Comparison of ENCODE assay signal across 22 mouse cellular contexts in genomic region chr14:47799564-47799963, GRCm38 (mm10).
DNase-seq lines count a peak whose midpoint lies in the region; ATAC-seq and TF ChIP-seq lines count a peak whose summit lies in the region.
"Had no signal": no experiment of that assay in that cellular context is flagged by ENCODE, and none has a peak within 500 bp of the region (broad histone marks: within the 10 kb centered on the region; RNA-seq: fewer than 3 reads in every experiment).

No protein-coding gene starts in this region.

- no peak for TF ChIP-seq CTCF in heart, adult 2 months (IDR thresholded peaks at IDR 0.05)

- no peaks in the 10 kb centered on the region for H3K36me3 ChIP-seq in forebrain, embryonic 14.5 days (ENCODE audit: control insufficient read depth, insufficient read depth, low read length)
- no peaks in the 10 kb centered on the region for H3K36me3 ChIP-seq in heart, adult 2 months (ENCODE audit: control insufficient read depth, insufficient read depth, low read length)
- H3K36me3 ChIP-seq: embryonic facial prominence, embryonic 15.5 days; heart, embryonic 10.5 days; neural tube, embryonic 15.5 days had no signal

- H3K9me3 ChIP-seq in forebrain, embryonic 14.5 days (replicated peaks; ENCODE audit: control insufficient read depth, low read length) = no peaks in the 10 kb centered on the region
- H3K9me3 ChIP-seq: embryonic facial prominence, embryonic 15.5 days; heart, embryonic 10.5 days; neural tube, embryonic 15.5 days had no signal

- no peak for TF ChIP-seq POLR2A in heart, adult 2 months (IDR thresholded peaks at IDR 0.05; ENCODE audit: insufficient read depth, low read depth, low read length)

- 63% methylated on average over 2 of the region's 2 CpGs for WGBS in forebrain, embryonic 14.5 days
- WGBS in heart, adult 2 months = 58% methylated on average over 2 of the region's 2 CpGs

- no peaks in the 10 kb centered on the region for H3K27me3 ChIP-seq in forebrain, embryonic 14.5 days (replicated peaks; ENCODE audit: control insufficient read depth, insufficient read depth, low read length)
- H3K27me3 ChIP-seq in heart, adult 2 months (ENCODE audit: control insufficient read depth, insufficient read depth, low read length) = no peaks in the 10 kb centered on the region
- H3K27me3 ChIP-seq: embryonic facial prominence, embryonic 15.5 days; neural tube, embryonic 15.5 days; Patski had no signal

- no peak overlapping the region for H3K27ac ChIP-seq in forebrain, embryonic 14.5 days (ENCODE audit: low read depth, low read length)
- H3K27ac ChIP-seq in heart, adult 2 months = no peak overlapping the region
- H3K27ac ChIP-seq: embryonic facial prominence, embryonic 15.5 days; heart, embryonic 10.5 days; hindbrain, embryonic 14.5 days; kidney, postnatal 0 days; neural tube, embryonic 15.5 days had no signal

- H3K79me2 ChIP-seq in heart, adult 2 months (replicated peaks; ENCODE audit: control insufficient read depth, insufficient read depth, low read length) = no peaks in the 10 kb centered on the region

- H3K4me1 ChIP-seq in forebrain, embryonic 14.5 days (ENCODE audit: control insufficient read depth, insufficient read depth, low read length) = 0 out of 2 replicates have a peak, but pooled peaks cover 2% of the 10 kb centered on the region
- H3K4me1 ChIP-seq in heart, adult 2 months (ENCODE audit: control insufficient read depth, insufficient read depth, low read length) = no peaks in the 10 kb centered on the region
- H3K4me1 ChIP-seq: embryonic facial prominence, embryonic 15.5 days; heart, embryonic 10.5 days; neural tube, embryonic 15.5 days had no signal

- no peak overlapping the region for H3K4me2 ChIP-seq in forebrain, embryonic 14.5 days (ENCODE audit: low read length)
- H3K4me2 ChIP-seq: embryonic facial prominence, embryonic 15.5 days; hindbrain, embryonic 14.5 days; neural tube, embryonic 15.5 days had no signal

- no peak overlapping the region for H3K4me3 ChIP-seq in forebrain, embryonic 14.5 days (ENCODE audit: low read depth, low read length)
- no peak overlapping the region for H3K4me3 ChIP-seq in heart, adult 2 months
- H3K4me3 ChIP-seq: embryonic facial prominence, embryonic 15.5 days; heart, embryonic 10.5 days; myocyte; neural tube, embryonic 15.5 days had no signal

- no peak for TF ChIP-seq EP300 in heart, adult 2 months (IDR thresholded peaks at IDR 0.05; ENCODE audit: insufficient read depth, low read depth, low read length)

- H3K9ac ChIP-seq in forebrain, embryonic 14.5 days (ENCODE audit: low read length) = no peak overlapping the region
- no peak overlapping the region for H3K9ac ChIP-seq in heart, adult 2 months (ENCODE audit: low read depth, low read length)
- H3K9ac ChIP-seq: embryonic facial prominence, embryonic 15.5 days; hindbrain, embryonic 14.5 days; neural tube, embryonic 15.5 days had no signal

- no peak for ATAC-seq in forebrain, embryonic 14.5 days
- ATAC-seq: activated CD4-positive, CD25-positive, alpha-beta regulatory T cell, adult 4 months; Patski had no signal

- intact Hi-C loops in heart, postnatal 10 days (cut with DNase I) = no loop called here
- intact Hi-C loops in heart, adult 2 months (cut with DNase I) = no loop called here

- peak; percentile 25 for DNase-seq in kidney, postnatal 14 days
- no peak for DNase-seq in kidney, adult 8-10 months
- peak; percentile 14 for DNase-seq in adipocyte (ENCODE audit: low spot score)
- DNase-seq in lung, adult 18-20 months = peak; percentile 56 to 66
- peak; percentile 58 for DNase-seq in lung, postnatal 25 days (ENCODE audit: low spot score)
- no peak for DNase-seq in forebrain, embryonic 14.5 days (ENCODE audit: low spot score)
- DNase-seq in heart, postnatal 10 days = no peak
- DNase-seq in heart, adult 2 months = no peak
- DNase-seq: cerebellum, adult 9-11 months; gastrocnemius, postnatal 25 days; liver; midbrain, embryonic 14.5 days; retina, postnatal 1 day; thymus, adult 2 months had no signal

Comparison
In these comparisons a context has a peak if more than half of its experiments do, and no peak if none do; other contexts are left out.
1. DNase-seq: peak in kidney, postnatal 14 days (single experiment), adipocyte (single experiment), lung, adult 18-20 months (2 of 2) and lung, postnatal 25 days (single experiment); none in kidney, adult 8-10 months (0 of 2), forebrain, embryonic 14.5 days (single experiment), heart, postnatal 10 days (0 of 2) and heart, adult 2 months (0 of 2).